In the genomic region with DNA sequence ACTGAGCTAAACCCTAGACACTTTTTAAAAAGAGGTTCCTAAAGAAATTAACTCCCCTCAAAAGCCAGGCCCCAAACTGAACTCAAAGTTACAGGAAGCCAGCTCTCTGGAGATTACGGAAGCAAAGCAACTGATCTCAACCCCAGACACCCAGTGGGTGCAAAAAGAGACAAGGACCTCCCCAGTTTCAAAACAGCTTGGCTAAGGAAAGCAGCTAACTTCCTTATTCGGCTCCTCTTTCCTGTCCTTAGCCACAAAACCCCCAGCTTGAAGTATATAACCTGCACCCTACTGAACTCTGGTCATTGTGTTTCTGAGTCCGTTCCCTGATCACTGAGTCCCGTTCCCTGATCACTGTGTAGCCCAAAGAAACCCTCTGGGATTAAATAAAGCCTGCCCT, we compare ENCODE assay signal across 10 mouse cellular contexts. TPM values are rescaled to one million over a fixed set of nuclear protein-coding genes. Genes with fewer than 3 reads are reported as not detected.
A peak's percentile ranks its signal among the peaks of the same experiment; 100 is the strongest.
DNase-seq lines count a peak whose midpoint lies in the region; ATAC-seq lines count a peak whose summit lies in the region.
"Had no signal": no experiment of that assay in that cellular context is flagged by ENCODE, and none has a peak within 500 bp of the region (broad histone marks: within the 10 kb centered on the region; RNA-seq: fewer than 3 reads in every experiment).

No protein-coding gene starts in this region.

- H3K4me1 ChIP-seq in liver, embryonic 16.5 days (ENCODE audit: control insufficient read depth, low read depth, low read length) = peaks cover 11% of the 10 kb centered on the region
- no peaks in the 10 kb centered on the region for H3K4me1 ChIP-seq in forebrain, embryonic 15.5 days
- H3K4me1 ChIP-seq in embryonic facial prominence, embryonic 10.5 days = peaks cover 10% of the 10 kb centered on the region
- peaks cover 5% of the 10 kb centered on the region; the same call in 1 of the 2 replicates for H3K4me1 ChIP-seq in kidney, embryonic 15.5 days

- intact Hi-C loops in left cerebral cortex, postnatal 14 days (cut with DNase I) = no loop called here

- peak; percentile 37; the same call in 1 of the 2 replicates for ATAC-seq in liver, embryonic 16.5 days (ENCODE audit: low read depth)
- no peak for ATAC-seq in forebrain, embryonic 15.5 days (replicated peaks)
- no peak for ATAC-seq in kidney, embryonic 15.5 days (replicated peaks; ENCODE audit: low FRiP score)
- ATAC-seq: inflammation-experienced regulatory T-cells, adult 6 months had no signal

- H3K9ac ChIP-seq in liver, embryonic 16.5 days (ENCODE audit: low read depth, low read length) = no peak overlapping the region
- H3K9ac ChIP-seq in forebrain, embryonic 15.5 days (replicated peaks) = no peak overlapping the region
- no peak overlapping the region for H3K9ac ChIP-seq in kidney, embryonic 15.5 days

- no peaks in the 10 kb centered on the region for H3K9me3 ChIP-seq in liver, embryonic 16.5 days (replicated peaks; ENCODE audit: control insufficient read depth, low read length)
- no peaks in the 10 kb centered on the region for H3K9me3 ChIP-seq in forebrain, embryonic 15.5 days
- H3K9me3 ChIP-seq in embryonic facial prominence, embryonic 10.5 days = no peaks in the 10 kb centered on the region
- no peaks in the 10 kb centered on the region for H3K9me3 ChIP-seq in kidney, embryonic 15.5 days (replicated peaks)

- 18% methylated on average over 4 of the region's 4 CpGs for WGBS in liver, embryonic 16.5 days (ENCODE audit: insufficient replicate concordance)
- 68% methylated on average over 4 of the region's 4 CpGs for WGBS in forebrain, embryonic 15.5 days
- 73% methylated on average over 4 of the region's 4 CpGs for WGBS in embryonic facial prominence, embryonic 10.5 days
- WGBS in kidney, embryonic 15.5 days = 74% methylated on average over 4 of the region's 4 CpGs

- H3K4me2 ChIP-seq in liver, embryonic 16.5 days (ENCODE audit: low read depth, low read length) = no peak overlapping the region
- H3K4me2 ChIP-seq in forebrain, embryonic 15.5 days (replicated peaks) = no peak overlapping the region
- H3K4me2 ChIP-seq in kidney, embryonic 15.5 days = no peak overlapping the region

- peak overlapping the region; percentile 57 for H3K27ac ChIP-seq in liver, embryonic 16.5 days (ENCODE audit: low read length)
- H3K27ac ChIP-seq in forebrain, embryonic 15.5 days (replicated peaks) = no peak overlapping the region
- no peak overlapping the region for H3K27ac ChIP-seq in embryonic facial prominence, embryonic 10.5 days (replicated peaks)
- no peak overlapping the region for H3K27ac ChIP-seq in kidney, embryonic 15.5 days

- H3K27me3 ChIP-seq in liver, embryonic 16.5 days (ENCODE audit: control insufficient read depth, insufficient read depth, low read depth, low read length) = no peaks in the 10 kb centered on the region
- H3K27me3 ChIP-seq in forebrain, embryonic 15.5 days = no peaks in the 10 kb centered on the region
- no peaks in the 10 kb centered on the region for H3K27me3 ChIP-seq in embryonic facial prominence, embryonic 10.5 days (replicated peaks; ENCODE audit: low read depth, poor library complexity, severe bottlenecking)
- H3K27me3 ChIP-seq in kidney, embryonic 15.5 days = no peaks in the 10 kb centered on the region

- no peak overlapping the region for H3K4me3 ChIP-seq in liver, embryonic 16.5 days (ENCODE audit: low read depth, low read length)
- H3K4me3 ChIP-seq in forebrain, embryonic 15.5 days = no peak overlapping the region
- no peak overlapping the region for H3K4me3 ChIP-seq in embryonic facial prominence, embryonic 10.5 days
- no peak overlapping the region for H3K4me3 ChIP-seq in kidney, embryonic 15.5 days (replicated peaks)

- DNase-seq in left cerebral cortex, postnatal 14 days (ENCODE audit: low spot score in 2 of 2) = peak; percentile 9 to 18
- DNase-seq in left cerebral cortex, adult 18-20 months (ENCODE audit: low spot score in 2 of 2) = no peak
- DNase-seq in brain, adult 2 months (ENCODE audit: low read depth, low spot score) = peak; percentile 40
- DNase-seq in skeletal muscle tissue, adult 2 months (ENCODE audit: low read depth, low spot score) = peak; percentile 39
- DNase-seq in embryonic facial prominence, embryonic 10.5 days (ENCODE audit: low spot score) = no peak
- DNase-seq: embryo, embryonic 11 days had no signal

- H3K36me3 ChIP-seq in liver, embryonic 16.5 days (ENCODE audit: control insufficient read depth, insufficient read depth) = no peaks in the 10 kb centered on the region
- no peaks in the 10 kb centered on the region for H3K36me3 ChIP-seq in forebrain, embryonic 15.5 days
- H3K36me3 ChIP-seq in embryonic facial prominence, embryonic 10.5 days (replicated peaks) = no peaks in the 10 kb centered on the region
- no peaks in the 10 kb centered on the region for H3K36me3 ChIP-seq in kidney, embryonic 15.5 days

RNA-seq across cellular contexts. Expression of a gene that starts 2.0 kb away (rescaled TPM):
- total RNA-seq in left cerebral cortex, postnatal 14 days (2021) = under 1 TPM; 0.44 to 0.59 TPM
- under 1 TPM; 0.49 to 0.66 TPM for total RNA-seq in left cerebral cortex, adult 18-20 months (2021)
- 1.8 and 1.9 TPM in 2 replicates for polyA plus RNA-seq in liver, embryonic 16.5 days (2015; fragmentation: Nextera tagmentation; extraction: Ambion mirVana)
- 0.08 and 0.09 TPM in 2 replicates for polyA plus RNA-seq in forebrain, embryonic 15.5 days (2015; fragmentation: Nextera tagmentation; extraction: Ambion mirVana)
- polyA plus RNA-seq in embryonic facial prominence, embryonic 10.5 days (2016; fragmentation: Nextera tagmentation; extraction: Ambion mirVana) = 0.13 and 0.15 TPM in 2 replicates
- polyA plus RNA-seq in kidney, embryonic 15.5 days (2015; fragmentation: Nextera tagmentation; extraction: Ambion mirVana) = 0.10 and 0.18 TPM in 2 replicates
- polyA plus RNA-seq: inflammation-experienced regulatory T-cells, adult 6 months had no signal

RNA-seq across cellular contexts. Expression of a gene that starts 40.0 kb away (rescaled TPM):
- total RNA-seq in left cerebral cortex, postnatal 14 days (2021) = 10 to 100 TPM; 18.9 to 20.6 TPM
- total RNA-seq in left cerebral cortex, adult 18-20 months (2021) = 10 to 100 TPM; 21.0 to 22.8 TPM
- 4.5 and 4.9 TPM in 2 replicates for polyA plus RNA-seq in liver, embryonic 16.5 days (2015; fragmentation: Nextera tagmentation; extraction: Ambion mirVana)
- 19.0 and 21.5 TPM in 2 replicates for polyA plus RNA-seq in forebrain, embryonic 15.5 days (2015; fragmentation: Nextera tagmentation; extraction: Ambion mirVana)
- 10.5 and 10.6 TPM in 2 replicates for polyA plus RNA-seq in embryonic facial prominence, embryonic 10.5 days (2016; fragmentation: Nextera tagmentation; extraction: Ambion mirVana)
- 13.1 and 14.1 TPM in 2 replicates for polyA plus RNA-seq in kidney, embryonic 15.5 days (2015; fragmentation: Nextera tagmentation; extraction: Ambion mirVana)

RNA-seq across cellular contexts. Expression of a gene that starts 54.9 kb away (rescaled TPM):
- under 1 TPM in 1 of 2 experiments, not detected in 1; 0.42 TPM for total RNA-seq in left cerebral cortex, postnatal 14 days (2021)
- total RNA-seq in left cerebral cortex, adult 18-20 months (2021) = under 1 TPM in 1 of 2 experiments, not detected in 1; 0.23 TPM
- polyA plus RNA-seq in liver, embryonic 16.5 days (2015; fragmentation: Nextera tagmentation; extraction: Ambion mirVana) = 1.3 and 1.4 TPM in 2 replicates
- not detected in 2 replicates for polyA plus RNA-seq in forebrain, embryonic 15.5 days (2015; fragmentation: Nextera tagmentation; extraction: Ambion mirVana)
- 0.06 and 0.16 TPM in 2 replicates for polyA plus RNA-seq in embryonic facial prominence, embryonic 10.5 days (2016; fragmentation: Nextera tagmentation; extraction: Ambion mirVana)
- polyA plus RNA-seq in kidney, embryonic 15.5 days (2015; fragmentation: Nextera tagmentation; extraction: Ambion mirVana) = 1.8 and 2.0 TPM in 2 replicates

Comparison
In these comparisons a context has a peak if more than half of its experiments do, and no peak if none do; other contexts are left out.
1. DNase-seq: peak in left cerebral cortex, postnatal 14 days (2 of 2), brain, adult 2 months (single experiment) and skeletal muscle tissue, adult 2 months (single experiment); none in left cerebral cortex, adult 18-20 months (0 of 2) and embryonic facial prominence, embryonic 10.5 days (single experiment).